Mouse (Mus musculus): ENCODE data around the gene Mpo.

DNA sequence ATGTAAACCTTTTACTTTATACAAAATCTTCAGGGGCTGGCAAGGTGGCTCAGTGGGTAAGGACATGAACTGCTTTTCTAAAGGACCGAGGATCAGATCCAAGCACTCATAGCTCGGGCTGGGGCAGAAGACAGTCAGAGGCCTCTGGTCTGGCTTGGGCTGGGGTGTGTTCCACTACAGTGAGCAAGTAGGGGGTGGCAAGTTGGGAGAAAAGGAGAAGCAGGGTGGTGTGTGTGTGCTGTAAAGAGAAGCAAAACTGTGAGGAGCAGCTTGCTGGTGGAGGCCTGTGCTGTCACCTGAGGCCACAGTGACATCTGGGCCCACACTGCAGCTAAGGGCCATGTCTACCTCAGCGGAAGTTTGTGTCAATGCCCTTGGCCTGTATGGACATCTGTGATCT, 48.1 kb downstream of the Mpo start:
- TF ChIP-seq POLR2A (IDR thresholded peaks at IDR 0.05; ENCODE audit: borderline replicate concordance, extremely low read depth, insufficient read depth, insufficient read length, poor library complexity, severe bottlenecking), result no peak
- TF ChIP-seq CTCF (IDR thresholded peaks at IDR 0.05; ENCODE audit: borderline replicate concordance, extremely low read depth, insufficient read depth, insufficient read length), result no peak
